Mouse (Mus musculus) T-cell, adult 2 months (primary cell): Measurements from ENCODE around the gene Vmn1r188.
"Not testable (repeated sequence)": the region's sequence is repeated elsewhere in the genome, so short reads cannot be mapped to it uniquely, and the experiment has no call there.

Experiments
- DNase-seq: peaks from one replicate; pipeline ENCODE4 v3.0.0; 2022; ENCODE audit warnings: low spot score

Vmn1r188 gene

DNA sequence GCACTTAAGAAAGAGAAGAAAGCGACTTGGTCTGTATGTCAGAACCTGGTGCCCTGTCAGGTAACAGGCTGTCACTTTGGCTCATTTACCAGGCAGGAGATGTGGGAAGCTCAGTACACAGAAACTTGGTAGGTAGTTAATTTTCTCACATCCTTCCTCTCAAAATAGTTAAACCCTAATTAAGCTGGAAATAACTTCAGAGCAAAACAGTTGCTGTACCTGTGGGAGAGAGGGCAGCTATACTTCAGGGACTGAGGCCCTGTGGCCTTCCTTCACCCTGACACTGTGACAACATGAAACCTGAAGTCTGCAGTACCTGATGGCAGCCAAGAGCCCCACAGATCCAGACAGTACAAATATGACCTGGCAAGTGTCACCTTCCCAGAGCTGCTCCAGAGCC is at the start of gene Vmn1r188:
Vmn1r188 (plus strand) TSS at position 301 of the 400 bp plus-strand sequence.
- DNase-seq, result not testable (repeated sequence)

DNA sequence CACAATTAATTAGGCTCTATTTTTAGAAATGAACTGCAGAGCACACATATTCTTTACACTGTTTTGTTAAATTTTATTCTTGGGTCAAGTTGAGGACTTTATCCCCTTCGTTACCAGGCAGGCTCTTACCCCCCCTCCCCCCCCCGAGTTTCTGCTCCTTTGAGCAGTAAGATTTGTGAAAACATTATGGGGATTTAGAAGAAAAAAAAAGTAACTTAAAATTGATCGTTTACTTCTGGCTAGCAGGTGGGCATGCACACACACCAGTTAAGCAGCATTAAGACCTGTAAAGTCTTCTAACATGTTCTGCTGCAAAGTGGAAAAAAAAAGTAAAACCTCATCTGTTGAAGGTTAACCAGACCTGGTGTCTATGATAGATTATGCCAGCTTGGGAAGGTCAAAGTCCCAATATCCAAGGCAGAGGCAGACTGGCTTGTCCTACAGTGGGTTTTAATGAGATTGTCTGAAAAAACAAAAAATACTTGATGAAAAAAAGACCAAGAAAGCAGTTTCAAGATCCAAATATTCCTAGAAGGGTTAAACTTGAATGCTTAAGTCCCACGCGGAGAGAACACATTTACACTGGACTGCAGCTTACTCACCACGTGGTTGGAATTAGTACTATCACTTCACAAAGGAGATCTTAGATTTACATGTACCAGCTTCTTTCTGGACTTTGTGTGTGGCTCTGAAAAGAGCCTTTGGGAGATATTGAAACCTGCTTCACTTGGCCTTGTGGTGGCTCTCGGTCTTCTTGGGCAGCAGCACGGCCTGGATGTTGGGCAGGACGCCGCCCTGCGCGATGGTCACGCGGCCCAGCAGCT is 49.6 kb upstream of the Vmn1r188 start:
- no peak for DNase-seq

DNA sequence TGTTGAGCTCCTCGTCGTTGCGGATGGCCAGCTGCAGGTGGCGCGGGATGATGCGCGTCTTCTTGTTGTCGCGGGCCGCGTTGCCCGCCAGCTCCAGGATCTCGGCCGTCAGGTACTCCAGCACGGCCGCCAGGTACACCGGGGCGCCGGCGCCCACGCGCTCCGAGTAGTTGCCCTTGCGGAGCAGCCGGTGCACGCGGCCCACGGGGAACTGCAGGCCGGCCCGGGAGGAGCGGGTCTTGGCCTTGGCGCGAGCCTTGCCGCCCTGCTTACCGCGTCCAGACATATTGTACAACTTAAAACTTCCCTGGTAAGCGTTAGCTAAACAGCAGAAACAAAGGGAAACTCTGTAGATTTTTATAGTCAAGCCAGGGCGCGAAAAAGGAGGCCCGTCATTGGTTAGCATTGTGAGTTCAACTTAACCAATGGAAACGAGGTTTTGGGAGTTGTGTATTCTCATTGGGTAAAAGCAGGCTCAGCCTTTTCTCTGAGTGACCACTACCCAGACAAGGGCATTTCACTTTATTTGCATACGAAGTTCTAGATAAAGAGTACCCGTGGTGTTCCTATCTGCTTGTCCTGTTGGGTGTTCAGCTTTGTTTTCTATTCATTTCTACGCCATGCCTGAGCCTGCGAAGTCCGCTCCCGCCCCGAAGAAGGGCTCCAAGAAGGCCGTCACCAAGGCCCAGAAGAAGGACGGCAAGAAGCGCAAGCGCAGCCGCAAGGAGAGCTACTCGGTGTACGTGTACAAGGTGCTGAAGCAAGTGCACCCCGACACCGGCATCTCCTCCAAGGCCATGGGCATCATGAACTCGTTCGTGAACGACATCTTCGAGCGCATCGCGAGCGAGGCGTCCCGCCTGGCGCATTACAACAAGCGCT is 48.7 kb upstream of the Vmn1r188 start, which contains the start of the genes Hist1h2ah and Hist1h2bk:
Hist1h2ah (minus strand) TSS at position 302 of the 882 bp plus-strand sequence.
Hist1h2bk (plus strand) TSS at position 604 of the 882 bp plus-strand sequence.
- DNase-seq, result peak; percentile 70

DNA sequence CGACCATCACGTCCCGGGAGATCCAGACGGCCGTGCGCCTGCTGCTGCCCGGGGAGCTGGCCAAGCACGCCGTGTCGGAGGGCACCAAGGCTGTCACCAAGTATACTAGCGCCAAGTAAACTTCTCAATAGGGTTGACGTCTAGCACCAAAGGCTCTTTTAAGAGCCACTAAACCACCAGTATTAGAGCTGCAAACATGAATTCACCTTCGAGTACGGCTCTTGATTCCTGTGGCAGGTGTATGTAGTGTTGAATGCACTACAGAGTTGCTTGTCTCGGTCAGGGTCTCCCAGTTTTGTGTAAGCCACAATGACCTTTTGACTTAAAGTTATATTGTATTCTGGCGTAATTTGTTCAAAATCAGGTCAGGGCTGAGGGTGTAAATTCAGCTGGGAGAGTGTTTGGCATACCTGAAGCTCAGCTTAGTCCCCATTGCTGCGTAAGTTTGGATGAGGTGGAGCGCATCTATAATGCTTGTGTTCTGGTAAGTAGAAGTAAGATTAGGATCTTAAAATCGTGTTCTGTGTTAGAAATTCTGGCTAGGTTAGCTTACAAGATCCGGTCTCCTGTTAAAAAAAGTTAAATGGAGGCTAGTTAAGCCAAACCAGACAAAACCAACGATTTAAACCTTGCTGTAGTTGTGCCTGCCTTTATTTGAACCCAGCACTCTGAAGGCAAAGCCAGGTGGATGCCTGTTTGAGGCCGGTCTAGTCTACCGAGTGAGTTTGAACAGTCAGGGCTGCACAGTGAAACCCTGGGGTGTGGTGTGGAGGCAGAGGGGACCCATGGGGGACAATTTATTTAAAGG is 47.9 kb upstream of the Vmn1r188 start:
- DNase-seq, result no peak

DNA sequence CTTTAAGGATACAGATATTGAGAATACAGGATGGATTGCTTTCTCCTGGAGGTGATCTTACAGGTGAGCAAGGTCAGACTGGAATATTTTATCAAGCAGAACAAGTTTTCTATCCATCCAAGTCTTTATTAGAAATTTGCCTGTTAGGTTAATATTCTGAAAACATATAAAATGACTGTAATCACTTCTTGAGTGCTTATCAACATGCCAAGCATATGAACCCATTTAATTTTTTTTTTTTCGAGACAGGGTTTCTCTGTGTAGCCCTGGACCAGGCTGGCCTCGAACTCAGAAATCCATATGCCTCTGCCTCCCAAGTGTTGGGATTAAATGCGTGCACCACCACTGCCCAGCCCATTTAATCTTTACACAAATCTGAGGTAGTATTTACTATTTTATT is 47.3 kb upstream of the Vmn1r188 start:
- DNase-seq, result no peak

DNA sequence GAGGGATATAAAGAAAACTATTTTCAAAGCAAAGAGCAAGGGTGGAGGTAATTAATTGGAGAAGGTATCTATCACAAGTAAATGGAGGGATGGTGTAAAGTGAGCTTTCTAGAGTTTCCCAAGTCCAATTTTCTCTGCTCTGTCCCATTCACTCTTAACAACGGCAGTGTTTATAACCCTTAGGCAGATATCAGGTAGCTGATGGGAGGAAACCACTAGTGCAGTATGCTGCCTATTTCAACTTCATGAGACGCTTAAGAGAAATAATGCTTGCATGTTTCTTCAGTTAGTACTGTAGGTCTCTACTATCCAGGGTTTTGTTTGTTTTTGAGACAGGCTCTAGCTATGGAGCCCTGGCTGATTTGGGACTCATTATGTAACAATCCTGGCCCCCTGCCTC is 46.8 kb upstream of the Vmn1r188 start:
- no peak for DNase-seq

DNA sequence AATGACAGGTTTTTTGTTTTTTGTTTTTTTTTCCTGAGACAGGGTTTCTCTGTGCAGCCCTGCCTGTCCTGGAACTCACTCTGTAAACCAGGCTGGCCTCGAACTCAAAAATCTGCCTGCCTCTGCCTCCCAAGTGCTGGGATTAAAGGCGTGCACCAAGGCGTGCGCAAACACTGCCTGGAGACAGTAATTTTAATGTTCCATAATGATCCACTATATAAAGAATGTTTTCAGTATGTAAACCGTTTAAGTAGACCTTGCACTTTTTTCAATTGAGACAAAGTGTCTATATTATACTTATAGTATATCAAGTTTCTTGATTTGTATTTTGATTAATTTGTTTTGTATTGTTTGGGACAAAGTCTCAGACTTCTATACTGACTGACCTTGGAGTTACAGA is 44.9 kb upstream of the Vmn1r188 start:
- DNase-seq, result no peak

DNA sequence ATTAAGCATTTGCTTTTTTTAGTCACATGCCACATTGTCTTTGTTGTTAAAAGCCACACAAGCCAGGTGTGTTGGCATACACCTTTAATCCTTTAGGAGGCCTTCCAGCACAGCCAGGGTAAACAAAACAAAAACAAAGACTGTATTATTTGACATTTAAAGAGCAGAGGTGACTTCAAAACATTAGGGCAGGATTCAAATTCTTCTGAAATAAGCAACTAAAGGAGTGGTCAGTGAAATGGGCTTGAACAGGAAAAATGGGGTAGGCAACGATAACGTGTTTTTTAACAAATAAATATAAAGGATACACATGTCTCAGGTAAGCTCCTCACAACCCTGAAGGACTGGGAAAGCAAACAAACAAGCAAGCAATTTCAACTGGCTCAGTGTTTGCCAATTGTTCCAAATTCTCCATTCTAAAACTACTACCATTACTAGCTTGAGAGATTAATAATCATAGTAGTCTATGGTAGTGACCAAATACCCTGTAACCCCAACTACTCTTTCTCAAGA is 44.2 kb upstream of the Vmn1r188 start:
- no peak for DNase-seq

DNA sequence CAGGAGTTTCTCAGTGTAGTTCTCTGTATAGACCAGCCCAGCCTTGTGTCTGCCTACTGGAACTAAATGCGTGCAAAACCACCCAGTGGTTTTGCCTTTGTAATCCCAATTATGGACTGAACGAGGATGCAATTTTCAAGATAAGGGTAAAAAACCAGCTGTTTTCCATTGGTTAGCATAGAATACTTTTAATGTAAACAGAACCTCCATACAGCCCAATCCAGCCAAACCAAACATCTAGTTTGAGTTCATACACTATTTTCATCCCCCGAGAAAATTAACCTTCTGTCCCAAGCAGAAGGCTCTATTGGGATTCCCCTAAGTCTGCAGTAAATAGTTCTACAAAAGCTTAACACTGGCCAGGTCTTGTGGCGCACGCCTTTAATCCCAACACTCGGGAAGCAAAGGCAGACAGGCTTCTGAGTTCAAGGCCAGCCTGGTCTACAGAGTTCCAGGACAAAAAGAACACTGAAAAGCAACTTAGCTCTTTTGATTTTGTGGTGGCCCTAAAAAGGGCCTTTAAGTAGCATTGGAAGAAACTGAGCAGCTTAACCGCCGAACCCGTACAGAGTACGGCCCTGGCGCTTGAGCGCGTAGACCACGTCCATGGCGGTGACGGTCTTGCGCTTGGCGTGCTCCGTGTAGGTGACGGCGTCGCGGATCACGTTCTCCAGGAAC is 43.6 kb upstream of the Vmn1r188 start:
- no peak for DNase-seq

DNA sequence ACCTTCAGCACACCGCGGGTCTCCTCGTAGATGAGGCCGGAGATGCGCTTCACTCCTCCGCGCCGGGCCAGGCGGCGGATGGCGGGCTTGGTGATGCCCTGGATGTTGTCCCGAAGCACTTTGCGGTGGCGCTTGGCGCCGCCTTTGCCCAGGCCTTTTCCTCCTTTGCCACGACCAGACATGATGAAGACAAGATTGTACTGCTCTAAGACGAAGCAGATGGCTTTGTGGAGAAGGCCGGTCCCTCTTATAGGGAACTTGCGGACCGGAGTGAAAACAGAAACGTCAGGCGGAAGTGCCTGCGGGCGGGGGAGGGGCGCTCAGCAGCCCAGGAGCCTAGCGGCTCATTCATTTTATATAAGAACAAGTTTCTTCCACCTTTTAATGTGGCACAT is 43.1 kb upstream of the Vmn1r188 start, which contains the start of gene Hist1h4i:
Hist1h4i (minus strand) TSS at position 221 of the 395 bp plus-strand sequence.
- peak; percentile 86 for DNase-seq

DNA sequence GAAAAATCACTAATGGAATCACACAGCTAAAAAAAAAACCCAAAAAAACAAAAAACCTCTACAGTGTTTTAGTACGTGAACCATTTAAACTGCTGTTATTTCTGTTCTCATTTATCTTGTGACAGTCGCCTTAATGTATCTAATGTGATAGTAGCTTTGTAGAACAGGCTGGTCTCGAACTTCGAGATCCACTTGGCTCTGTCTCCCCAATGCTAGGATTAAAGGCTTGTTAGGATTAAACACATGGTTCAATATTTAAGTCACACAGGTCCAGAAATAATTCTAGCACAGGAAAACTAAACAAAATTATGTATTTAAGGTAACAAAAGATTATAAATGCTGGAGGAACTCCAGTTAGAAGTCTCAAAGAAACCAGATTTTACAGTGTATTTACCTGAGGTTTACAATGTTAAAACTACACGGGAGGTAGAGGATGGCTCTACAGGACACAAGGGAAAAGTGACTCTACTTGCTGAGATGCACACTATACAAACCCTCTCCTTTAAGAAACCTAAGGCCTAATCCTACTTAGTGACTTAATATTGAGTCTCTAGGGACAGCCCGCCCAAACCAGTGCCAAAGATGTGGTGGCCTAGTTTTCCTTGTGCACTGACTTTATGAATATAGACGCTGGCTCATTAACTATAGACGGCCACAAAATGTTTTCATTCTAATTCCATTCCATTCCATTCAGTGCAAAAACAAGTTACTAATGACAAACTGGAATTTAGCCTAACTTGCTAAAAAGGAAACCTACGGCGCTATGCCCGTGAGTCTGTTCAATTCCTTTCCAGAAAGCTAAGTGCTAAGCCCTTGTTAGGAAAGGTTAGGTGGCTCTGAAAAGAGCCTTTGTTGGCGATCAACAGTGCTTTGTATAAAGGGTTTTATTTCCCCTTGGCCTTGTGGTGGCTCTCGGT is 42.3 kb upstream of the Vmn1r188 start:
- no peak for DNase-seq

DNA sequence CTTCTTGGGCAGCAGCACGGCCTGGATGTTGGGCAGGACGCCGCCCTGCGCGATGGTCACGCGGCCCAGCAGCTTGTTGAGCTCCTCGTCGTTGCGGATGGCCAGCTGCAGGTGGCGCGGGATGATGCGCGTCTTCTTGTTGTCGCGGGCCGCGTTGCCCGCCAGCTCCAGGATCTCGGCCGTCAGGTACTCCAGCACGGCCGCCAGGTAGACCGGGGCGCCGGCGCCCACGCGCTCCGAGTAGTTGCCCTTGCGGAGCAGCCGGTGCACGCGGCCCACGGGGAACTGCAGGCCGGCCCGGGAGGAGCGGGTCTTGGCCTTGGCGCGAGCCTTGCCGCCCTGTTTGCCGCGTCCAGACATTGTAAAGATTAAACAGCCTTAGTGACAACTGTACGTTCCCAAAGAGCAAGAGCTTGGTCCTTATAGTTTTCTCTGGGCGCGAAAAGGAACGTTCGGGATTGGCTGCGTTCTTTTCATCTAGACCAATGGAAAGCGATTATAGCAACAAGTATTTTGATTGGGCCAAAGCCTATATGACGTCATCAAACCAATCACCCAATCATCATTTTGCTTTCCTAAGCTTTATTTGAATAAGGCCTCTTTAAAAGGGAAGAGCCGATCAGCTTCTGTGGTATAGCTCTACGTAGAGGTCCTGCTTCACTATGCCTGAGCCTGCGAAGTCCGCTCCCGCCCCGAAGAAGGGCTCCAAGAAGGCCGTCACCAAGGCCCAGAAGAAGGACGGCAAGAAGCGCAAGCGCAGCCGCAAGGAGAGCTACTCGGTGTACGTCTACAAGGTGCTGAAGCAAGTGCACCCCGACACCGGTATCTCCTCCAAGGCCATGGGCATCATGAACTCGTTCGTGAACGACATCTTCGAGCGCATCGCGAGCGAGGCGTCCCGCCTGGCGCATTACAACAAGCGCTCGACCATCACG is 41.4 kb upstream of the Vmn1r188 start, which contains the start of the genes Hist1h2ag and Hist1h2bj:
Hist1h2ag (minus strand) TSS at position 377 of the 935 bp plus-strand sequence.
Hist1h2bj (plus strand) TSS at position 647 of the 935 bp plus-strand sequence.
- DNase-seq, result peak; percentile 87

DNA sequence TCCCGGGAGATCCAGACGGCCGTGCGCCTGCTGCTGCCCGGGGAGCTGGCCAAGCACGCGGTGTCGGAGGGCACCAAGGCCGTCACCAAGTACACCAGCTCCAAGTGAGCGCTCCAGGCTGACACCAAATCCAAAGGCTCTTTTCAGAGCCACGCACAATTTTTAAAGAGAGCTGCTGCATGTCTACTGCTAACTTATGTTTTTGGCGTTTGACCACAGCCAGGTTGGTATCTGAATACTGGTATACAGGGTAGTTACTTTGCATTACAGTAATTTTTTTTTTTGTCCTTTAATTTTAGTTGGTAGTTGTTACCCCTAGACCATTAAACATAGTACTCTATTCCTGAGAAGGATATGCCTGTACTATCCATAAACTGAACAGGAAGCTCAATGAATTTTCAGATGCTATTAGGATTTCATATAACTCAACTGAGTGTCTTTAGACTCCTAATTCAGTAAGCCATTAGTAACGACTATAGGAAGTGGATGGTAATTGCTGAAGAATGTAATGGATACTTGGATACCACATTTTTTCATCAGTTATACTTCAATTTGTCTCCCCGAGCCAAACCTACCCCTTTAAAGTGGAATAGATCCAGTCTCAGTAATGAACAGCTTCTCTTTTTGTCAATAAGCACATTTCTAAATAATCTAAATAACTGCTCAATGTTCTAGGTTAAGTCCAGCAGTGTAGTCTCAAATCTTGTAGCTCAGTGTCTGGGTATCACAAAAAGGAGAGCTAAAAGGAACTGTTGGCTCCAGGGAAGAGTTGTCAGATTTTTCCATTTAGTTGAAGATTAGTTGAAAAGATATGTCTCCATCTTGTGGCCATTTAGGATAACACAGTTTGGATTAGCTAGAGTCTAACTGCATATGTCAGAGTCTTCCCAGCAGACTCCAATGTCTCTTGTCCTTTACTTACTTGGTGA is 40.5 kb upstream of the Vmn1r188 start:
- DNase-seq, result no peak

DNA sequence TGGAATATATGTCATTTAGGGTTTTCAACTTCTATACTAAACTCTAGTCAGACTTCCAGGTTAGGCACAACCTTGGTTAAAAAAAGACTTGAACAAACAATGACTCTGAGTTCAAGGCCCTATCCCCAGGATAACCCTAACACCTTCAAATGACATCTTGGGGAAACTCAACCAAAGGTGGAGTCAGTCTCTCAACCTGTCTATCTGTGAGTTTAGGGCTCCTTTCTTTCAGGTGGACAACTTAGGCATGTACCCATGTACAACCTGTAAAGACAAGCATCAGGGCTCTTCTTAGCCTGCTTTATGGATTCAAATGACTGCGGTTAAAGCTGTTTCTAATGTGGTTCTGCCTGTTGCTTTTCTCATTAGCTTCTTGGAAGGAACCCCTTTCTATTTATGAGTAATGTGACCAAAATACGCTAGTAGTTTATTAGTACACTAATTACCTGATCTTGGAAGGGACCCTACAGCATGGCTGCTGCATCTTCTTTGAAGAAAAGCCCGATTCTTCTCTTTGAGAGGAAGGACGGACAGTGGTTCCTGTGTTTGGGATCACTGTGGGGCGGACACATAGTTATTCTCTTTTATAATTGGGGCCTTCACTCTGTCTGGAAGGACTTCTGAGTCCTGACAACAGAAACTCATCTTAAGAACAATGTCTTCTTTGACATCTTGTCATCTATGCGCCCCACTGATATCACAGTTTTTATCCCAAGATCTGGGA is 39.6 kb upstream of the Vmn1r188 start:
- no peak for DNase-seq

DNA sequence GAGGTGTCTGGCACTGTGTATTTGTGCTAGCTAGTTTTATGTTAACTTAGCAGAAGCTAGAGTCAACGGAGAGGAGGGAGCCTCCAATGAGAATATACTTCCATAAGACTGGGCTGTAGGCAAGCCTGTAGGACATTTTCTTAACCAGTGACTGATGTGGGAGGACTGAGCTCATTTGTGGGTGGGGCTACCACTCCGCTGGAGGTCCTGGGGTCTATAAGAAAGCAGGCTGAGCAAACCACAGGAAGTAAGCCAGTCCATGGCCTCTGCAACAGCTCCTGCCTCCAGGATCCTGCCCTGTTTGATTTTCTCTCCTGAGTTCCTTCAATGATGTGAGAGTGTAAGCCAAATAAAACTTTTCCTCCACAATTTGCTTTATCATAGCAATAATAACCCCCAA is 38.9 kb upstream of the Vmn1r188 start:
- DNase-seq, result no peak

DNA sequence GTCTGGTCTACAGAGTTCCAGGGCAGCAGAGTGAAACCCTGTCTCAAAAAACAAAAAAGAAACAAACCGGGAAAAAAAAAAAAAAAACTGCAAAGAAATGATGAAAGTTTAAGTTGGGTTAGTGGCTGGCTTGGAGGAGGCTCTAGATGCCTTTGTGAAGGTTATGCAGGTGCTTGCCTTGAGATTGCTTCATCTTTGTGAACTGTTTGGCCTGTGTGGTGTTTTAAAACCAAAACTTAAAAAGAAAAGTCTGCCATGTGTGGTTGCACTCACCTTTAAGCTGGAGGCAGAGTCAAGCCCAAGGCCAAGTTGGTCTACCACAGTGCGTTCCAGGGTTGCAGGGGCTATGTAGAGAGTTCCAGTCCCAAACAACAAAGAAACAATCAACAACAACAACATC is 35.2 kb upstream of the Vmn1r188 start:
- DNase-seq, result no peak
